Mouse (Mus musculus) gastrocnemius, postnatal 36 days (tissue): ENCODE measurements at regions not wholly inside any gene's neighbourhood (a gene's known extent, or its start where the extent isn't known, plus 50 kb on each side); places are given as distances from the start of the nearest gene placed in this dataset.

Experiments
- DNase-seq, 2 experiments: peaks; one replicate each; pipeline ENCODE4 v3.0.0; 2022
- intact Hi-C: fragments of 180-260 bp; cut with DNase I; formaldehyde crosslinking; loops from one replicate; pipeline ENCODE4 v1.15.1; 2025

DNA sequence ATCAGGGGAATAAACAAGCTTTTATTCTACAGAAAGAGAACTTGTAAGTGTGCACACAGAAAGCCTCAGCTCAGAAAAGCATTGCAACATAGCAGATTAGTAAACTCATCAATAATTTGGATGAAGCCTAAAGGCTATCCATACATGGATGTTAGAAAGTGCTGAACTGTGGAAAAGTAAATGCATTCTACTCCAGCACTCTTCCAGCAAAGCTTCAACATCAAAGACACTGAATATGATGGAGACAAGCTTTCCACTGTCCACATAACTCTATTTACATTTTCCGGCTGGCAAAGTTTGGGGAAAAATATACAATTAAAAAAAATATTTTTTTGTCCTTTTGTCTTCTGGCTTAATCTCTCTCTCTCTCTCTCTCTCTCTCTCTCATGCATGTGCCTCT, 69.7 kb downstream of the Slitrk6 start:
- intact Hi-C loops, result no loop called here
- DNase-seq, result no peak

DNA sequence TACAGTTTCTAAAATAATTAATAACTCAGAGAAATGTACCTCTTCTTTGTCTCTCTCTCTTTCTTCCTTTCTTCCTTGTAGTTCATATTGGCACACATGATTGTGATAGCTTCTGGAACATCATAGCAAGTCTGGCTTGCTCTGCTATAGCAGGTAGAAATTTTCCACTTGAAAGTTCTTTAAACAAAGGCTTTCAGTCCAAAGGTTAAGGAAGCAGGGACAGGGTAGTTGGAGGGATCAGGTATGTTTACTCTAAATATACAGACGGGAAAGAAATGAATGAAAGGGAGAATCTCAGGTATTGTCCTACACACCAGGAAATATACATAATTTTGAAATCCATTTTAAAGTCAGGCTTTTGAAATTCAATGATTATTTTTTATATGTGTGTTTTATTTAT, 75.2 kb downstream of the Slitrk6 start:
- intact Hi-C loops, result no loop called here
- DNase-seq, result no peak

- no peak for DNase-seq
- intact Hi-C loops, result no loop called here
Measured at GRCm38 (mm10) chr14:110665712-110666111, 89.2 kb downstream of the Slitrk6 start.

DNA sequence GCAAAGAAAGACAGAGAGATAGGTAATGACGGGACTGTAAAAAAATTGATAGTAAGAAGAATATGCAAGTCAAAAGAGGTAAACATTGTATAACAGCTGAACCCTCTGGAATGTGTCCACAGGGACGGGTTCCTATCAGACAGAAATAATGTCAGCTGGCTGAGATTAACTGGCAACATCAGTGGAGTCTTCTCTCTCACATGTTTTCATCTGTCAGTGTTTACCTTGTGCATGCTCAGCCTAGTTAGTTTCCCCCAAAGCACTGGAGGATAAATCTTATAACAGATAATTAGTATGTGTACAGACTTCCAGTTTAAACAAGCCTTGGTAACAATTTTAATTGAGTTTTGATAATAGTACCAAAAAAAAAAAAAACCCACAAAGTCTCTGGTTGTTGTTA, 91.7 kb downstream of the Slitrk6 start:
- DNase-seq, result no peak
- intact Hi-C loops, result no loop called here

DNA sequence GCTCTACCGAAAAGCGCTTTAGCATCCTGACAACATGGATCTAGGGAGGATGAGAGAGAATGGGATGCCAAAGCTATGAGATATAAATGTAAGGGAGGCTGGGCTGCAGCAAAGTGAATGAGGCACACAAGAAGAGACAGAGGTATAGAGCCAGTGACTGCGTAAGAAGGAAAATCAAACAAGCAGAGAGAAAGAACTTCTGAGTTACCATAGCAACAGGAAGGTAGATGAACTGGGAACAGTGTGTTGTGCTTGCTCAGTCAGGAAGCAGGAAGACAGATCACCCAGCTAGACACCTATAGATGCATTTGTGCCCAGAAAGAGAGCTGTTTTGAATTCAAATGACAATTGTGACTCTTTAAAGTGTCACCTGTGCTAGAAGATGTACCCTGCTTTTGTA, 120.8 kb downstream of the Slitrk6 start:
- no peak for DNase-seq
- intact Hi-C loops, result no loop called here

DNA sequence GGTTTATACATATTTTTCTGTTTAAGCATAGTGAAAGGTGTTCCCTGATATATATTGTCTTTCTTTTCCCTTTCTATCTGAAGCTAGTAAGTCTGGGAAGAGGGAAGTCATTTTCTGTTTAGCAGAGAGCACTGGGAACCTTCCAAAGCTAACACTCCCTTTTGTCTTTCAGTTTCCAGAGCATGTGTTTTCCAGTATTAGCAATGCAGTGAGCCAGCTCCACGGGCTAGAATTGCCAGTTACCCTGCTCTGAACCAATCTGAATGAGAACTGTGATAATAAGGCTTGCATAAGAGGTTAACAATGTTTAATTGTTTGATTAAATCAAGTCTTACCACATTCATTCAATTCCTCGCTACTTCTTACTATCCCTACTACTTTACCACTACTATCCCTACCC, 131.2 kb downstream of the Slitrk6 start:
- intact Hi-C loops, result no loop called here
- peak in 1 of 2 experiments; percentile 3 for DNase-seq

- intact Hi-C loops, result no loop called here
Measured at GRCm38 (mm10) chr14:110618496-110618920, 136.4 kb downstream of the Slitrk6 start.

GRCm38 (mm10) chr14:110616447-110616846, 138.5 kb downstream of the Slitrk6 start:
- intact Hi-C loops, result no loop called here
- no peak for DNase-seq

More at GRCm38 (mm10) chr14:110618496-110618920, 136.4 kb downstream of the Slitrk6 start:
- no peak for DNase-seq

DNA sequence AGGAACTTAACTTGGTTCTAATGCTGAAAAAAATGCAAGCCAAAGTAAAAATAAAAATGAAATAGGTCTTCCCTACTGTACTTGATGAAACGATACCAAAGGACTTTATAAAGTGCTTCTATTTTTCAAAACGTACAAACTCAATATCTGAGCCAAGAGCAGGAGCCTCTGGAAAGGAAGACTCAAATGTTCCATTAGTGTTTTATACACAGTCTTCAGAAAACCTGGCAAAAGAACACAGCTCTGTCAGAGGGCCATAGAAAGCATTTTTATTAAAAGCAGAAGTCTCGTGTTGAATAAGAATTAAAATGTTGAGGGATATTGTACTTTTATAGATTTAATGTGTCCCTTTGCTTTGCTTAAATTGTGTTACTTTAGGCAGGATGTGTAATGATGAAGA, 174.6 kb downstream of the Slitrk6 start:
- intact Hi-C loops, result no loop called here
- no peak for DNase-seq

DNA sequence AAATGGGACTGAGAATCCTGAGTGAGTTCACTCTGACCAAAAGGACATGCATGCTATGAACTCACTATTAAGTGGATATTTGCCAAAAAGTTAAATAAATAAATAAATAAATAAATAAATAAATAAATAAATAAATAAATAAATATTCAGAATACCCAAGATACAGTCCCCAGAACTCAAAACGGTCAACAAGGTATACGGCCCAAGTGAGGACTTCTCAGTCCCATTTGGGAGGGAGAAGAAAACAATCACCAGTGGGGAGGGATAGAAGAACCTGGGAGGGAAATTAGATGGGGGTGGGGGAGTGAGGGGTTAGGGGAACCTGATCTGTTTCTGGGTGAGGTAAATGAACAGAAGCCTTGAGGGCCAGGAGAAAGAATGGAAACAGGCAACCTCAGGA, 184.2 kb downstream of the Slitrk6 start:
- no peak for DNase-seq

DNA sequence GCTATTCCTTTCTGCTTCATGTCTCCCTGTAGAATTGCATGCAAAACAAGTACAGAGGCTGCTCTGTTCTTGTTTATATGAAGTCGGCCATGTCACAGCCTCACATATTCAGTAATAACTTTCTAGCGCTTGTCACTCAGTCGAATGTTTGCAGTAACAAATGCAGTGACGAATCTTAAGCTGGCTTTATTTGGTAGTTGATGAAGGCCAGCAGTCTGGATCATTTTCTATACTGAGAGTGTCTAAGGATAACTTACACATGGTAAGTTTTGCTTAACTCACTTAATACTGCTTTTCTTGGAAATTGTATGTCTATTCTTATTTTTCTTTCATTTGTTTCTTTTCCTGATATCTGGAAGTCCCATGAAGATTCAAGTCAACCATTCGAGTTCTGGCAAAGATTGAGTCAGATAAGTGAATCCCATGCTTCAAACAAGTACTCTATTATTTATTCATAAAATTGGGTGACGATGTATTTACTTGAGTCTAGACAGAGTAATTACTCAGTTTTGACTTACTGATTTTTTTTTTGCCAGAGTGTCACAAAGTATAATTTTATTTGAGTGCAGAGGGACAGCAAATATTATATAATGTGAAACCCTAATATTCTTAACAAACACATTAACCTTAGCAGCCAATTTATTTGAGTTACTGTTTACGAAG, 189.0 kb downstream of the Slitrk6 start:
- intact Hi-C loops, result no loop called here
- DNase-seq, result no peak

More for the DNA sequence above, 184.2 kb downstream of the Slitrk6 start:
- intact Hi-C loops, result no loop called here

DNA sequence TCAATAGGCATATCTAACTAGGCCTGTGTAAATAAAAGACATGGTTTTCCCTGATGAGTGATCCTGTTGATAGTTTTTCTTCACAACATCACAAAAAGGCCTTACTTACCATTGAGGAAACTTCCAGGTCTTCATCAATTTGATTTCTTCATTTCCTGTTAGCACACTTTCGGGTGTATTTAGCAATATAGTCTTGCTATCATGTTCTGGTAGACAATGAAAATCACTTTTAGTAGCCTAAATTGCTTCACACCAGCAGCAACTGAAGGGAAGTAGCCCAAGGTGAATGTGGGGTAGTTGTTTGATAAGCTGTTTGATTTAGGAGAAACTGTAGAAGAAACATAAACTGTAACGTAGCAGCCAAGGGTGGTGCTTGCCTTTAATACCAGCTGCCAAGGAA, 190.3 kb downstream of the Slitrk6 start:
- intact Hi-C loops, result no loop called here
- no peak for DNase-seq

- no peak for DNase-seq
- intact Hi-C loops, result no loop called here
Measured at GRCm38 (mm10) chr14:110545265-110545664, 209.7 kb downstream of the Slitrk6 start.

DNA sequence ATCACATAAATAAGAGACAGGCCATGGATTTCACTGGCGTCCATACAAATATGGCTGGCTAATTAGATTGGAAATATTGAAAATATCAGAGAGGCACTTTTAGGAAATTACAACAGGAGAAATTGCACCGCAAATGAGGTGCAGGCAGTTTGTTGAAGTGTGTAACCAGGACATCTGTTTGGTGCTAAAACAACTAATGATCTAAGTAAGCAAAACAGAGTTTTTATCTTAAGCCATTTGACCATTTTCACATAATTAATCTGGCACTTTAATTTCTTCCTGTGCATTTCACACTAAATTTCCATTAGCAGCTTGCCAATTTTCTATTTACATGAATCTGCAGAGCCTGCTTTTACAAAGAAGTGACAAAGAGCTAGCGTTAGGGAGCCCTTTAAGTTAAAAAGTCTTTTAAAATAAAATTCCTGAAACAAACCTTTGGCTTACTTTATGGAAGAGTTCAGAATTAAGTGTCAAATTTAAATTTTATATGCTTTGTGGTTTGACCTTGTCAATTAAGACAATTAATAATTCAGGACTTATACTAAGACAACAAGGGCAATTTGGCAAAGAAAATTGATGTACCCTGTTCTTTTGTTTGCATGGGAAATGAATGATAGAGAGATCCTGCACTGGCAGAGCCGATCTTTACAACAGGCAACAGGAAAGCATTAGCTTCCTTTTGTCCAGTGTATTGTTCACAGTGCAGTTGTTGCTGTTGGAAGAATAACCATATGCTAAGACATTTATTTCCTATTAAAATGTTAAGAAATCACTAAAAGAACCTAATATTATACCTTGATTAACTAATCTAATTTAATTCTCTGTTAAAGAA, 211.4 kb downstream of the Slitrk6 start:
- intact Hi-C loops, result no loop called here
- no peak for DNase-seq

- no peak for DNase-seq
- intact Hi-C loops, result no loop called here
Measured at GRCm38 (mm10) chr14:110527306-110527705, 227.6 kb downstream of the Slitrk6 start.

- no peak for DNase-seq
- intact Hi-C loops, result no loop called here
Measured at GRCm38 (mm10) chr14:110485057-110485456, 269.9 kb downstream of the Slitrk6 start.

- intact Hi-C loops, result no loop called here
- no peak for DNase-seq
Measured at GRCm38 (mm10) chr14:110472743-110473142, 282.2 kb downstream of the Slitrk6 start.

GRCm38 (mm10) chr14:110472176-110472575, 282.8 kb downstream of the Slitrk6 start:
- intact Hi-C loops, result no loop called here
- no peak for DNase-seq

DNA sequence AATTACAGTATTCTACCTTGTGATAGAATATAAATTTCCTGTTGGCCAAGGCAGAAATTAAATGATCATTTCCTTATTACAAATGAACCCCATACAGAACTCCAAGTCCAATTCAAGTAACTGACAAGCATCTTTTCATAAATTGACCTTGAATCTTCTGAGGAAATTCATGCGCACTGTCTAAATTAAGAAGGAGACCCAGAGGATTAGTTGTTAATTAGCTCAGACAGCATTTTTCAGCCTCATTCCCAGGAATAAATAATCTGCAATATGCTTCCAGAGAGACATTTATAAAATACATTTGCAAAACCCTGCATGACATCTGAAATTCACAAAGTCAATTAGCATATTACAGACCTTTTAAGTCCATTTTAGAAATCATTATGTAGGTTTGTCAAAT, 284.2 kb downstream of the Slitrk6 start:
- intact Hi-C loops, result no loop called here
- DNase-seq, result no peak

GRCm38 (mm10) chr14:110468457-110469311, 286.3 kb downstream of the Slitrk6 start:
- no peak for DNase-seq
- intact Hi-C loops, result no loop called here
